Comparison of ENCODE assay signal across 13 mouse cellular contexts in genomic region chr11:99144456-99144855, GRCm38 (mm10). TPM values are rescaled to one million over a fixed set of nuclear protein-coding genes. Genes with fewer than 3 reads are reported as not detected.
A peak's percentile ranks its signal among the peaks of the same experiment; 100 is the strongest.
DNase-seq lines count a peak whose midpoint lies in the region; ATAC-seq lines count a peak whose summit lies in the region.
"Had no signal": no experiment of that assay in that cellular context is flagged by ENCODE, and none has a peak within 500 bp of the region (broad histone marks: within the 10 kb centered on the region; RNA-seq: fewer than 3 reads in every experiment).

No protein-coding gene starts in this region.

- no peaks in the 10 kb centered on the region for H3K27me3 ChIP-seq in heart, embryonic 15.5 days
- H3K27me3 ChIP-seq in forebrain, embryonic 14.5 days (replicated peaks; ENCODE audit: control insufficient read depth, insufficient read depth, low read length) = no peaks in the 10 kb centered on the region

- no peaks in the 10 kb centered on the region for H3K9me3 ChIP-seq in heart, embryonic 15.5 days (replicated peaks)
- no peaks in the 10 kb centered on the region for H3K9me3 ChIP-seq in forebrain, embryonic 14.5 days (replicated peaks; ENCODE audit: control insufficient read depth, low read length)

- H3K4me1 ChIP-seq in heart, embryonic 15.5 days (replicated peaks) = peaks cover 54% of the 10 kb centered on the region
- H3K4me1 ChIP-seq in forebrain, embryonic 14.5 days (ENCODE audit: control insufficient read depth, insufficient read depth, low read length) = peaks cover 12% of the 10 kb centered on the region; the same call in 1 of the 2 replicates

- DNase-seq in heart, postnatal 10 days = no peak
- DNase-seq in thymus, postnatal 0 days (ENCODE audit: low spot score) = peak; percentile 50
- DNase-seq in thymus, postnatal 36 days = no peak
- DNase-seq in cerebellum, adult 8-10 months = no peak
- DNase-seq in forebrain, embryonic 14.5 days (ENCODE audit: low spot score) = no peak
- DNase-seq: cerebellum, adult 2 months; forebrain, postnatal 0 days; gastrocnemius, postnatal 25 days; kidney, postnatal 4 days had no signal

- H3K27ac ChIP-seq in heart, embryonic 15.5 days = peak overlapping the region; percentile 26; the same call in 1 of the 2 replicates
- H3K27ac ChIP-seq in forebrain, embryonic 14.5 days (ENCODE audit: low read depth, low read length) = no peak overlapping the region

- no peak overlapping the region for H3K4me3 ChIP-seq in heart, embryonic 15.5 days
- H3K4me3 ChIP-seq in forebrain, embryonic 14.5 days (ENCODE audit: low read depth, low read length) = no peak overlapping the region

- WGBS in heart, embryonic 15.5 days = 39% methylated on average over 5 of the region's 5 CpGs
- WGBS in forebrain, embryonic 14.5 days = 86% methylated on average over 5 of the region's 5 CpGs

- intact Hi-C loops in heart, postnatal 10 days (cut with DNase I) = no loop called here

- ATAC-seq in heart, embryonic 15.5 days (replicated peaks; ENCODE audit: insufficient number of reproducible peaks, insufficient read depth, low FRiP score, low read depth) = no peak
- peak; percentile 41 to 57; a peak in 2 of 4 replicates for ATAC-seq in hematopoietic stem cell, adult 5-6 weeks (replicated peaks in 1 of 2; ENCODE audit: insufficient read depth in 1 of 2, low FRiP score in 2 of 2, low TSS enrichment in 1 of 2, low read depth in 1 of 2, poor library complexity in 2 of 2, severe bottlenecking in 2 of 2)
- no peak for ATAC-seq in forebrain, embryonic 14.5 days
- ATAC-seq: forebrain, postnatal 0 days; intestine, postnatal 0 days had no signal

- no peak overlapping the region for H3K9ac ChIP-seq in heart, embryonic 15.5 days
- no peak overlapping the region for H3K9ac ChIP-seq in forebrain, embryonic 14.5 days (ENCODE audit: low read length)
- H3K9ac ChIP-seq: forebrain, postnatal 0 days had no signal

- no peaks in the 10 kb centered on the region for H3K36me3 ChIP-seq in heart, embryonic 15.5 days
- no peaks in the 10 kb centered on the region for H3K36me3 ChIP-seq in forebrain, embryonic 14.5 days (ENCODE audit: control insufficient read depth, insufficient read depth, low read length)

- peak overlapping the region; percentile 26 for H3K4me2 ChIP-seq in heart, embryonic 15.5 days
- no peak overlapping the region for H3K4me2 ChIP-seq in forebrain, embryonic 14.5 days (ENCODE audit: low read length)

RNA-seq across cellular contexts. Expression of gene Ccr7, which starts 10.4 kb away (rescaled TPM):
- polyA plus RNA-seq in heart, embryonic 15.5 days (2015; fragmentation: Nextera tagmentation; extraction: Ambion mirVana) = 0.34 and 0.67 TPM in 2 replicates
- under 1 TPM; 0.42 to 0.62 TPM for total RNA-seq in heart, postnatal 10 days (2021)
- 36.2 and 37.4 TPM in 2 replicates for polyA plus RNA-seq in thymus, postnatal 0 days (2015; fragmentation: Nextera tagmentation; extraction: Ambion mirVana)
- 1.2 and 2.8 TPM in 2 replicates for total RNA-seq in hematopoietic stem cell, adult 5-6 weeks (2017)
- polyA plus RNA-seq in forebrain, embryonic 14.5 days (2014; fragmentation: Nextera tagmentation; extraction: Ambion mirVana) = not detected in 2 replicates
- total RNA-seq: gastrocnemius, postnatal 25 days; left cerebral cortex, postnatal 10 days had no signal

RNA-seq across cellular contexts. Expression of gene Tns4, which starts 55.4 kb away (rescaled TPM):
- 0.08 and 0.27 TPM in 2 replicates for polyA plus RNA-seq in heart, embryonic 15.5 days (2015; fragmentation: Nextera tagmentation; extraction: Ambion mirVana)
- total RNA-seq in heart, postnatal 10 days (2021) = under 1 TPM; 0.12 TPM
- polyA plus RNA-seq in thymus, postnatal 0 days (2015; fragmentation: Nextera tagmentation; extraction: Ambion mirVana) = 1.4 and 1.7 TPM in 2 replicates
- 0.13 TPM in 1 of 2 replicates, not detected in the other for total RNA-seq in hematopoietic stem cell, adult 5-6 weeks (2017)
- 0.08 TPM in 1 of 2 replicates, not detected in the other for polyA plus RNA-seq in forebrain, embryonic 14.5 days (2014; fragmentation: Nextera tagmentation; extraction: Ambion mirVana)
- polyA plus RNA-seq: forebrain, postnatal 0 days had no signal

Comparison
In these comparisons a context has a peak if more than half of its experiments do, and no peak if none do; other contexts are left out.
1. ATAC-seq: peak in hematopoietic stem cell, adult 5-6 weeks (2 of 2); none in heart, embryonic 15.5 days (single experiment) and forebrain, embryonic 14.5 days (single experiment).
2. RNA of gene Ccr7, which starts 10.4 kb away (polyA plus RNA-seq): 36.2 to 37.4 TPM in thymus, postnatal 0 days; 0.34 to 0.67 TPM in heart, embryonic 15.5 days and not detected in forebrain, embryonic 14.5 days; every median in the first group is over 10 times any median in the second.